Mouse (Mus musculus): ENCODE results near the gene Acp4.

DNA sequence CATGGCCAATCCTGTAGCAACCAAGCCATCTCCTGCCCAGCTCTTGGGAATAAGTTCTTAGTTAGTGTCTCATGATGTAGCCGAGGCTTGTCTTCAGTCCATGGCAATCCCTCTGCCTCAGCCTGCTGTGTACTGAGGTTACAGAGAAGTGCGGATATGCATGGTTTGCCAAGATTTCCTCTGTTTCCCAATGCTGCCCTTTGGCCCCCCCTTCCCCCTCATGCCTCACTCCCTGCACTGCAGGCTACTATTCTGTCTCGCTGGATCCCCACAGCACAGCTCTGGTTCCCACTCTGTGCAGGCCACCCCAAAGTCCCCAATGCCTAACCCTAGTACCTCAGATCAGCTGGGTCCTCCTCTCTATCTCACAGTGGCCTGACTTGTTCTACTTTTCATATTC is 48.9 kb downstream of the Acp4 start:
- TF ChIP-seq CTCF (IDR thresholded peaks at IDR 0.05; ENCODE audit: low read depth) (no peak), EP300 (IDR thresholded peaks at IDR 0.05; ENCODE audit: low read depth) (no peak)
